Mouse (Mus musculus): ENCODE measurements around the gene Glyatl3. TPM values are rescaled to one million over a fixed set of nuclear protein-coding genes. Genes with fewer than 3 reads are reported as not detected.

Gene Glyatl3
- polyA plus RNA-seq, 1 experiment from 2014 or later, result not detected

DNA sequence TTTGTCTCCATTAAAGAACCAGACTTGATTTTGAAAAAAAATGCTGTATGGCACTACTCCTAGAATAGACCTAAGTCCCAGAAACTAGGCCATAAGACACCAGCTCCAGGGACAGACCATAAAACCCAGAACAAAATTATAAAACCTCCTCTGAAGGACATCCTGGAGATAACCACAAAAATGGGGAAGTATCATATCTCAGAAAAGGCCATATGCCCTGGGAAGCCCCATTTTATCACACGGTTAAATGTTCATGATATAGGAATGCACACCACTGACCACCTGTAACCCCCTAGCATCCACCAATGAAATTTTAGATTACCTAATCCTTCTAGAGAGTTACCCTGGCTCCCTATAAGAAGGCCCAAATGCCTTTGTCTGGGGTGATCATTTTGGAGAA is 38.6 kb downstream of the Glyatl3 start:
- no peak overlapping the region for H3K27ac ChIP-seq (ENCODE audit: low read depth, low read length)
- no peaks in the 10 kb centered on the region for H3K27me3 ChIP-seq (ENCODE audit: control insufficient read depth, insufficient read depth, low read length)
- H3K9ac ChIP-seq (ENCODE audit: low read depth, low read length), result no peak overlapping the region
- H3K4me1 ChIP-seq (ENCODE audit: control insufficient read depth, insufficient read depth, low read length), result peaks cover 10% of the 10 kb centered on the region
- 75% methylated on average over 1 of the region's 1 CpGs for WGBS (ENCODE audit: insufficient replicate concordance)
- H3K4me3 ChIP-seq (ENCODE audit: low read depth, low read length), result no peak overlapping the region
- H3K36me3 ChIP-seq (ENCODE audit: control insufficient read depth, insufficient read depth, low read length), result no peaks in the 10 kb centered on the region
- H3K4me2 ChIP-seq, result no peak overlapping the region
- H3K9me3 ChIP-seq (replicated peaks; ENCODE audit: control insufficient read depth, low read length), result no peaks in the 10 kb centered on the region
- no peak for ATAC-seq (replicated peaks; ENCODE audit: insufficient number of reproducible peaks, low FRiP score, low TSS enrichment)

DNA sequence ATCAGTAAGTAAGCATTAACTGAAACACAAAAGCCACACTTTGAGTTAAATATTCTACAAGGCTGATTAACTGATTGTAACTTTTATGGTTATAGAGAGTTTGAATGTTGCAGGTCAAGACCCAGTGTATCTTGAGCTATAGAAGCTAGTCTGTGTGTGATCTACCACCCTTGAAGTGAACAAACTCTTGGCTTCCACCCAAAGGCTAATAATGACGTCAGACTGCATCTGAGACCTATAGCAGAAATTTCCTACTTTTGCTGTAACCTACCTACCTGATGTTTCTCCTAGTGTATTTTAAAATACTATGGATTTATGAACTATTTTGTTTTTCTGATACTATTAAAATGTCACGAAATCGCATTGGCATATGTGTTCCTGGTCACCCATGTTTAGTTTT is 39.4 kb downstream of the Glyatl3 start:
- no peaks in the 10 kb centered on the region for H3K36me3 ChIP-seq (ENCODE audit: control insufficient read depth, insufficient read depth, low read length)
- ATAC-seq (replicated peaks; ENCODE audit: insufficient number of reproducible peaks, low FRiP score, low TSS enrichment), result no peak
- WGBS (ENCODE audit: insufficient replicate concordance), result 78% methylated on average over 3 of the region's 3 CpGs

DNA sequence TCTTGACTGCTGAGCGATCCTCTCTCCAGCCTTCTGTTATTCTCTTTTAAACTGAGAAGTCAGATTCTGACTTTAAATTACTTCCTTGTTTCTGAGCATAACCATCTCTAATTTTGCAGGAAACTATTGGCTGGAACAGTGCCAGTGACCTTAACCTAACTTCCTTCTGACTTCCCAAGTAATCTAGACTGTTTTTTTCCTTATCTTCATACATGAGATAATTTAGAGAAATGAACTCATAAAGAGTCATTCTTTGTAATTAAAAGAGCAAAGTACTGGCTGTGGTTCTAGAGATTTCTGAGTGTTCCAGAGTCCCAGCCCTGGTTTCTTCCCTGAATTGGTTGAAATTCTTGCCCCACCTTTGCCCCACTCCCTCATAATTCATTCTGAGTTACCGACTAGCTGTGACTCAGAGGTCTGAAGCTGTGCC is 40.6 kb downstream of the Glyatl3 start:
- Histone ChIP-seq H3K36me3 (ENCODE audit: control insufficient read depth, insufficient read depth, low read length) (no peaks in the 10 kb centered on the region), H3K4me3 (ENCODE audit: low read depth, low read length) (no peak overlapping the region), H3K9me3 (replicated peaks; ENCODE audit: control insufficient read depth, low read length) (no peaks in the 10 kb centered on the region), H3K9ac (ENCODE audit: low read depth, low read length) (no peak overlapping the region), H3K27me3 (ENCODE audit: control insufficient read depth, insufficient read depth, low read length) (no peaks in the 10 kb centered on the region), H3K4me2 (no peak overlapping the region), H3K27ac (ENCODE audit: low read depth, low read length) (no peak overlapping the region), H3K4me1 (ENCODE audit: control insufficient read depth, insufficient read depth, low read length) (peaks cover 13% of the 10 kb centered on the region)
- WGBS (ENCODE audit: insufficient replicate concordance), result 31% methylated on average over 2 of the region's 2 CpGs
- ATAC-seq (replicated peaks; ENCODE audit: insufficient number of reproducible peaks, low FRiP score, low TSS enrichment), result no peak

More for the DNA sequence above, 39.4 kb downstream of the Glyatl3 start:
- Histone ChIP-seq H3K9ac (ENCODE audit: low read depth, low read length) (no peak overlapping the region), H3K27me3 (ENCODE audit: control insufficient read depth, insufficient read depth, low read length) (no peaks in the 10 kb centered on the region), H3K4me3 (ENCODE audit: low read depth, low read length) (no peak overlapping the region), H3K9me3 (replicated peaks; ENCODE audit: control insufficient read depth, low read length) (no peaks in the 10 kb centered on the region), H3K4me2 (no peak overlapping the region), H3K4me1 (ENCODE audit: control insufficient read depth, insufficient read depth, low read length) (peaks cover 10% of the 10 kb centered on the region), H3K27ac (ENCODE audit: low read depth, low read length) (no peak overlapping the region)

DNA sequence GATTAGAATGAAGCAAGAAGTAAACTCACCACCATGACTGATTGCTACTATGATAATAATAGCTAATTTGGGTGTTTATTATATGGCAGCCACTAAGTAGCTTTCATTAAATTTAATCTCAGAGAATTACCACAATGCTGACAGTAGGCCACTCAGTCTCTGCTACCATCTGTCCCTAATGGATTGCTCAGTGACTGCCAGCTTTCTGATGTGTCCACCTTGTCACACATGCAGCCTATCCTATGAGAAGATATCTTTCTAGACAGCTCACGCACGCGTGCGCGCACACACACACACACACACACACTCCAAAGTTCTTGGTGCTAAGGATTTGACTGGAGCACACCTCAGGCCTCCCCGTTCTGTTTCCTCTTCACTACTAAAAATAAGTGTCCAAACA is 41.5 kb downstream of the Glyatl3 start:
- 93% methylated on average over 6 of the region's 6 CpGs for whole genome bisulfite sequencing (ENCODE audit: insufficient replicate concordance)
- no peak overlapping the region for H3K9ac ChIP-seq (ENCODE audit: low read depth, low read length)
- no peak overlapping the region for H3K4me2 ChIP-seq
- no peaks in the 10 kb centered on the region for H3K36me3 ChIP-seq (ENCODE audit: control insufficient read depth, insufficient read depth, low read length)
- no peaks in the 10 kb centered on the region for H3K27me3 ChIP-seq (ENCODE audit: control insufficient read depth, insufficient read depth, low read length)
- no peaks in the 10 kb centered on the region for H3K9me3 ChIP-seq (replicated peaks; ENCODE audit: control insufficient read depth, low read length)
- no peak overlapping the region for H3K27ac ChIP-seq (ENCODE audit: low read depth, low read length)
- peaks cover 8% of the 10 kb centered on the region for H3K4me1 ChIP-seq (ENCODE audit: control insufficient read depth, insufficient read depth, low read length)
- H3K4me3 ChIP-seq (ENCODE audit: low read depth, low read length), result no peak overlapping the region
- ATAC-seq (replicated peaks; ENCODE audit: insufficient number of reproducible peaks, low FRiP score, low TSS enrichment), result no peak

DNA sequence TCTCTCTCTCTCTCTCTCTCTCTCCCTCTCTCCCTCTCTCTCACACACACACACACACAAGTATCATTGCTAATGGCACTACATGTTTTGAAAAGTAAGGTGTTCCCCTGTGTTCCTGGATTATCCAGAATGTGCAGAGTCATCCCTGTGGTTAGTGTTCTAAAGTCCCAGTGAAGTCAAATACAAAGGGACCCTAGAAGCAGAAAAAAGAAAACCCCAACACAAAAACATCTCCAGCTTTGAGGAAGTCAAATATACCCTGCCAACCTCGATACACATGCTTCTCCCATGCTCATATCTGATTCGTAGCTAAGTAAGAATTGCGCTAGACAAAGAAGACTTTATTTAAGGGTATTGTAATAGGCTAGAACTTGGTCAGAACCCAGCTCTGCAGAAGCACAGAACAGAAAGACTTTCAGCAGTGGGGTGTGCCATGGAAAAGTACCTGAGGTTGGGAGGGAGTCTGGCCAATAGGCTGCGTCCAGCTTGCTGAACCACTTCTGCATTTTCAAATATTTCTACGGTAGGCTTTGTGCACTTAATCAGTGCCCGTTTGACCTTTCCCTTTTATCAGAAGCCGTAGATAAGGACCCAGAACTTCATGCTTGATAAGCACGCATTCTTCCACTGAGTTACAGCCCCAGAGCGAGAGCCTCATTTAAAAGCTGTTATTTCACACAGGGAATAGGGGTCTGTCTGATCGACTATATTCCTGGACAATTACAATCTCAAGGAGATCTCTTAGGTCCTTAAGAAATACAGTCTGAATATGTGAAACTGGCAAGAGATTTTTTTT is 45.0 kb downstream of the Glyatl3 start:
- peak overlapping the region; percentile 56 for H3K4me2 ChIP-seq
- no peak overlapping the region for H3K9ac ChIP-seq (ENCODE audit: low read depth, low read length)
- H3K27me3 ChIP-seq (ENCODE audit: control insufficient read depth, insufficient read depth, low read length), result no peaks in the 10 kb centered on the region
- no peaks in the 10 kb centered on the region for H3K9me3 ChIP-seq (replicated peaks; ENCODE audit: control insufficient read depth, low read length)
- ATAC-seq (replicated peaks; ENCODE audit: insufficient number of reproducible peaks, low FRiP score, low TSS enrichment), result no peak
- H3K27ac ChIP-seq (ENCODE audit: low read depth, low read length), result peak overlapping the region; percentile 22; the same call in 1 of the 2 replicates
- peaks cover 6% of the 10 kb centered on the region; the same call in 1 of the 2 replicates for H3K4me1 ChIP-seq (ENCODE audit: control insufficient read depth, insufficient read depth, low read length)
- H3K36me3 ChIP-seq (ENCODE audit: control insufficient read depth, insufficient read depth, low read length), result no peaks in the 10 kb centered on the region
- no peak overlapping the region for H3K4me3 ChIP-seq (ENCODE audit: low read depth, low read length)
- WGBS (ENCODE audit: insufficient replicate concordance), result 22% methylated on average over 10 of the region's 10 CpGs

DNA sequence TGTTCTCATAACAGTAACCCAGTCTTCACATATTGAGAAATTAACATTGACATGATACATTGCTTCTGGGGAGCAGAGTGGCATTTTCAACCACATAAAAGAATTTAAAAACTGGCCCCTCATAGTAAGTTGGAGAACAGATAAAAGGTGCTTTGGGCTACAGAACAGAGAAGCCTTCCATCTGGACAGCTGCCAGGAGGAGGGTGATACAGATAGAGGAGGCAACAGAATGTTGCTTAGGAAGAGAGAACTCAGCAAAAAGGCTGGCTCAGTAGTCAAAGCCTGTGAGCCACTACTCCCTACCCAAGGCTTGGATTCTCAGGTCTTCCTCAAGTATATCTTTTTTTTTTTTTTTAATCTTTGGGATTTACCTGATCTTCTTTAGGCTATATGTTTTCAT is 59.1 kb downstream of the Glyatl3 start:
- no peak overlapping the region for H3K27ac ChIP-seq (ENCODE audit: low read depth, low read length)
- no peaks in the 10 kb centered on the region for H3K9me3 ChIP-seq (replicated peaks; ENCODE audit: control insufficient read depth, low read length)
- ATAC-seq (replicated peaks; ENCODE audit: insufficient number of reproducible peaks, low FRiP score, low TSS enrichment), result no peak
- H3K27me3 ChIP-seq (ENCODE audit: control insufficient read depth, insufficient read depth, low read length), result no peaks in the 10 kb centered on the region
- no peaks in the 10 kb centered on the region for H3K4me1 ChIP-seq (ENCODE audit: control insufficient read depth, insufficient read depth, low read length)
- H3K36me3 ChIP-seq (ENCODE audit: control insufficient read depth, insufficient read depth, low read length), result no peaks in the 10 kb centered on the region
- H3K9ac ChIP-seq (ENCODE audit: low read depth, low read length), result no peak overlapping the region
- H3K4me3 ChIP-seq (ENCODE audit: low read depth, low read length), result no peak overlapping the region
- no peak overlapping the region for H3K4me2 ChIP-seq

Other genes starting within 250 kb of the Glyatl3 start
- not detected in 2 replicates for gene Esp1, start 187.2 kb downstream of the Glyatl3 start, polyA plus RNA-seq (2014; fragmentation: Nextera tagmentation; extraction: Ambion mirVana)
- 0.33 TPM in 1 of 2 replicates, not detected in the other for gene Crisp2, start 107.3 kb downstream of the Glyatl3 start, polyA plus RNA-seq (2014; fragmentation: Nextera tagmentation; extraction: Ambion mirVana)
- gene Rhag, start 103.2 kb downstream of the Glyatl3 start, polyA plus RNA-seq (2014; fragmentation: Nextera tagmentation; extraction: Ambion mirVana), result 25.7 and 33.2 TPM in 2 replicates
- 3.1 and 3.7 TPM in 2 replicates for gene 9130008F23Rik, start 33.8 kb downstream of the Glyatl3 start, polyA plus RNA-seq (2014; fragmentation: Nextera tagmentation; extraction: Ambion mirVana)
- 37.7 and 44.9 TPM in 2 replicates for gene Mut, start 20.3 kb upstream of the Glyatl3 start, polyA plus RNA-seq (2014; fragmentation: Nextera tagmentation; extraction: Ambion mirVana)
- gene Cenpq, start 20.7 kb upstream of the Glyatl3 start, polyA plus RNA-seq (2014; fragmentation: Nextera tagmentation; extraction: Ambion mirVana), result 21.4 and 24.4 TPM in 2 replicates

Data from heart, embryonic 11.5 days (tissue).